Mouse (Mus musculus): ENCODE data around the gene Cdkl3.

- TF ChIP-seq CTCF (conservative IDR thresholded peaks at IDR 0.05; ENCODE audit: insufficient read depth, insufficient read length, low read depth, low read length) (no peak), POLR2A (IDR thresholded peaks at IDR 0.05; ENCODE audit: low read depth, low read length) (no peak)
These were observed 33.6 kb downstream of the Cdkl3 start for GRCm38 (mm10) chr11:52037659-52038058.

All from kidney, adult 2 months (tissue).